Mouse (Mus musculus) stomach, embryonic 16.5 days (tissue): Measurements from ENCODE around the gene Ncor1. TPM values are rescaled to one million over a fixed set of nuclear protein-coding genes. Genes with fewer than 3 reads are reported as not detected.

ENCODE experiments used
- ATAC-seq: fragments of 200-750 bp; cut with Nextera tagmentation; 2 replicates; pipeline ENCODE4 v1.8.0; 2017; ENCODE audit warnings: moderate number of reproducible peaks, moderate TSS enrichment; ENCODE audit not compliant: insufficient read depth, low FRiP score
- H3K27ac ChIP-seq: fragments of 300-500 bp; sonication (generic); 2 replicates; pipeline ENCODE4 v1.5.1; 2014; ENCODE audit warnings: low read length
- H3K27me3 ChIP-seq: fragments of 300-500 bp; sonication (generic); 2 replicates; pipeline ENCODE4 v1.6.1; 2014; ENCODE audit warnings: low read length, control low read depth, mixed read lengths; ENCODE audit not compliant: control insufficient read depth, insufficient read depth
- H3K36me3 ChIP-seq: fragments of 300-500 bp; sonication (generic); 2 replicates; pipeline ENCODE4 v1.6.1; 2014; ENCODE audit warnings: low read length; ENCODE audit not compliant: control insufficient read depth, insufficient read depth
- H3K4me1 ChIP-seq: fragments of 300-500 bp; sonication (generic); 2 replicates; pipeline ENCODE4 v1.6.1; 2014; ENCODE audit warnings: low read length, control low read depth, mixed read lengths; ENCODE audit not compliant: control insufficient read depth, insufficient read depth
- H3K4me2 ChIP-seq: fragments of 300-500 bp; sonication (generic); 2 replicates; pipeline ENCODE4 v1.6.1; 2014; ENCODE audit warnings: low read depth, low read length, mixed read lengths
- H3K4me3 ChIP-seq: fragments of 300-500 bp; sonication (generic); replicated peaks from 2 replicates; pipeline ENCODE4 v1.5.1; 2014; ENCODE audit warnings: mild to moderate bottlenecking, low read length
- H3K9ac ChIP-seq: fragments of 300-500 bp; sonication (generic); 2 replicates; pipeline ENCODE4 v1.6.1; 2014; ENCODE audit warnings: low read length
- H3K9me3 ChIP-seq: fragments of 300-500 bp; sonication (generic); replicated peaks from 2 replicates; pipeline ENCODE4 v1.6.1; 2016; ENCODE audit warnings: low read length, control low read depth; ENCODE audit not compliant: control insufficient read depth
- WGBS: fragments of 180-500 bp; shearing (Covaris S2); extraction: QIAGEN DNeasy Blood & Tissue Kit; methylation state at CpG from one replicate; pipeline ENCODE4 v1.1.7; 2014; 5-methylcytosine and 5-hydroxymethylcytosine counted together
- polyA plus RNA-seq: library from polyadenylated mRNA; unstranded; fragments of >200 nt; fragmentation: Nextera tagmentation; extraction: Ambion mirVana; gene quantifications from 2 replicates; pipeline ENCODE4 v1.2.1, GENCODE M21; 2015

Gene Ncor1
- polyA plus RNA-seq, 1 experiment from 2014 or later, result 52.7 TPM

DNA sequence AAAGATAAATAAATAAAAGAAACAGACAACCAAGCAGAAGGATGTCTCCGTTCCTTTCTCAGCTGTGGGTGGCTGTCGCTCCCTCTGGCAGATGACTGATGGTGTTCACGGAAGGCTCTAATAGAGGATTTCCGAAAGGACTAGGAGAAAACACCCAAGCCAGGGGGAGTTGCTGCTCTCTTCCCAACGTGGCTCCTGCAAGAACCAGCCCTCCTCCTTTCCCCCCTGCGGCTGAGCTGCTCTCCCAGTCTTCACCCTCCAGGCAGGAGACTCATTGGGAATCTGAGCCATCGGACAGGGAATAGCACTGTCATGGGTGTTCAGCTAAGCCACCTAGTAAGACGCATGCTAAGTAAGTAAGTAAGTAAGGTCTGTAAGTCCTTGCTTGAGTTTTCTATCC lies 181.3 kb downstream of the Ncor1 start:
- WGBS, result 51% methylated on average over 8 of the region's 8 CpGs
- Histone ChIP-seq H3K9ac (no peak overlapping the region), H3K27me3 (no peaks in the 10 kb centered on the region), H3K27ac (no peak overlapping the region), H3K36me3 (no peaks in the 10 kb centered on the region), H3K4me1 (peaks cover 4% of the 10 kb centered on the region; the same call in 1 of the 2 replicates), H3K4me3 (no peak overlapping the region), H3K9me3 (no peaks in the 10 kb centered on the region), H3K4me2 (no peak overlapping the region)
- ATAC-seq, result no peak

- ATAC-seq, result no peak
- no peak overlapping the region for H3K4me3 ChIP-seq
- no peak overlapping the region for H3K27ac ChIP-seq
- 46% methylated on average over 5 of the region's 5 CpGs for WGBS
- H3K9ac ChIP-seq, result no peak overlapping the region
- no peaks in the 10 kb centered on the region; the same call in 1 of the 2 replicates for H3K4me1 ChIP-seq
- no peaks in the 10 kb centered on the region for H3K36me3 ChIP-seq
- H3K27me3 ChIP-seq, result no peaks in the 10 kb centered on the region
- H3K9me3 ChIP-seq, result no peaks in the 10 kb centered on the region
- H3K4me2 ChIP-seq, result no peak overlapping the region
These were observed 187.5 kb downstream of the Ncor1 start for GRCm38 (mm10) chr11:62270851-62271250.

GRCm38 (mm10) chr11:62269097-62269496 lies 189.2 kb downstream of the Ncor1 start:
- no peak overlapping the region for H3K4me2 ChIP-seq
- H3K9me3 ChIP-seq, result no peaks in the 10 kb centered on the region
- no peak overlapping the region for H3K4me3 ChIP-seq
- H3K27me3 ChIP-seq, result no peaks in the 10 kb centered on the region
- 68% methylated on average over 12 of the region's 12 CpGs for WGBS
- H3K4me1 ChIP-seq, result no peaks in the 10 kb centered on the region; the same call in 1 of the 2 replicates
- no peak for ATAC-seq
- no peak overlapping the region for H3K9ac ChIP-seq
- no peaks in the 10 kb centered on the region for H3K36me3 ChIP-seq
- no peak overlapping the region for H3K27ac ChIP-seq

DNA sequence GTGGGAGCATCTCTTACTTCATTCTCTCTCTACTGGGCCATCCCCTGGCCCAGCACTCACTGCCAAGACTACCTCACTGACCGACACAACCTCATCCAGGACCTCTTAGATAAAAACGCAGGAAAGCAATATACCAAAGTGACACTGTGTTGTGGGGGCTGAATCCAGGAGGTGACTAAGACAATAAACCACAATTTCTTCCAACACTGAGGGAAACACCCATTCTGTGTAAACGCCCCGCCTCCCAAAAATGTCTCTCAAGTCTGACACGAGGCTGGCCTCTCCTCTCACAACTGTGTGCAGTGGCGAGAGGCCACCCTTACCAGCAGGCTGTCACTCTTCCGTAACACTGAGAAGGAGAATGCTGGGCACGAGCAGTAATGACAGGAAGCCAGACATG lies 190.0 kb downstream of the Ncor1 start:
- H3K4me2 ChIP-seq, result no peak overlapping the region
- WGBS, result 60% methylated on average over 8 of the region's 8 CpGs
- no peaks in the 10 kb centered on the region for H3K9me3 ChIP-seq
- H3K9ac ChIP-seq, result no peak overlapping the region
- H3K4me3 ChIP-seq, result no peak overlapping the region
- no peak overlapping the region for H3K27ac ChIP-seq
- no peaks in the 10 kb centered on the region for H3K36me3 ChIP-seq
- no peak for ATAC-seq
- H3K27me3 ChIP-seq, result no peaks in the 10 kb centered on the region
- H3K4me1 ChIP-seq, result no peaks in the 10 kb centered on the region; the same call in 1 of the 2 replicates

DNA sequence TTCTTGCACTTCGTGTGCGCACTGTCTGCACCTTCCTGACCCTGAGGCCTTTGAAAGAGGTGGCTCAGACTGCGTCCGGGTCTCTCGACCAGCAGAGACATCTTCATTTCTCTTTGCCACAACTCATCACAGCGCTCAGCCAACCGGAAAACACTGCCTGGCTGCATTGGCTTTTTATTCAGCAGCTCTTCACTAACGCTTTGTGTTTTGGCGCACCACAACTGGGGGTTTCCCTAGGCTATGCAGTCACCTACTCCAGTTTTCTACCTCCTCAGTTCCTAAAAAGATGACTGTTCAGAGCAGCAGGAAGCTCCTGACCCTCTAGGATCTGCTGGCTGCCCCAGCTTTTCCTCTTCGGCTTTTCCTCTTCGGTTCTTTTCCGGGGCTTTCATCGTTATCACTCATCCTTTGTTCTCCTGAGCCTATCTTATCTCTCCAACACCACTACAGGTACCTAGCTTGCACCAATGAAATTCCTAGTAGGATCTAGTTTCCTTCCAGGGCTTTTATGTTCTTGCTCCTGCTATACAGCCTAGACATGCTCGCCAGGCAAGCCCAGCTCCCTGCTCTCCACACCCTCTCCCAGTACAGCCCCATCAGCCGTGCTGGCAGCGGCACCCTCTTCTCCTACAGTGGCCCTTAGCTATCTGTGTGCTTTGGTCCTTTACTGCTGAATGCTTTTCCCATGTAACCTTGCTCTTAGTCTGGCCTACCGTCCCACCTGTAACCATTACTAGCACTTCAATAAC lies 191.7 kb downstream of the Ncor1 start:
- Histone ChIP-seq H3K9me3 (no peaks in the 10 kb centered on the region), H3K9ac (no peak overlapping the region), H3K4me2 (no peak overlapping the region), H3K27ac (no peak overlapping the region), H3K36me3 (no peaks in the 10 kb centered on the region), H3K27me3 (no peaks in the 10 kb centered on the region), H3K4me1 (no peaks in the 10 kb centered on the region; the same call in 1 of the 2 replicates), H3K4me3 (no peak overlapping the region)
- ATAC-seq, result peak; percentile 53; the same call in 1 of the 2 replicates
- WGBS, result 62% methylated on average over 17 of the region's 17 CpGs

Other genes with a start within 250 kb of the Ncor1 start
- gene Adora2b, start 209.6 kb downstream of the Ncor1 start, polyA plus RNA-seq, result 7.9 and 8.1 TPM in 2 replicates
- 18.4 and 19.8 TPM in 2 replicates for gene Zswim7, start 177.2 kb downstream of the Ncor1 start, polyA plus RNA-seq
- gene Ttc19, start 177.1 kb downstream of the Ncor1 start, polyA plus RNA-seq, result 14.6 and 14.9 TPM in 2 replicates
- 8.5 and 9.5 TPM in 2 replicates for gene Pigl, start 81 bp downstream of the Ncor1 start, polyA plus RNA-seq
- gene Cenpv, start 80.7 kb upstream of the Ncor1 start, polyA plus RNA-seq, result 4.2 and 5.7 TPM in 2 replicates
- gene Ubb, start 92.6 kb upstream of the Ncor1 start, polyA plus RNA-seq, result 2,665 and 2,674 TPM in 2 replicates
- gene Trpv2, start 115.9 kb upstream of the Ncor1 start, polyA plus RNA-seq, result 20.9 and 22.2 TPM in 2 replicates
- 5.3 and 5.6 TPM in 2 replicates for gene Lrrc75a, start 190.0 kb upstream of the Ncor1 start, polyA plus RNA-seq
- gene Mmgt2, start 190.1 kb upstream of the Ncor1 start, polyA plus RNA-seq, result 39.6 and 42.1 TPM in 2 replicates